Mouse (Mus musculus) liver, embryonic 14.5 days (tissue): ENCODE data around the gene Etfb. TPM values are rescaled to one million over a fixed set of nuclear protein-coding genes. Genes with fewer than 3 reads are reported as not detected.
"Not testable (repeated sequence)": the region's sequence is repeated elsewhere in the genome, so short reads cannot be mapped to it uniquely, and the experiment has no call there.

Experiments used
- ATAC-seq: fragments of 200-750 bp; cut with Nextera tagmentation; 2 replicates; pipeline ENCODE4 v1.8.0; 2017; ENCODE audit warnings: moderate number of reproducible peaks, mild to moderate bottlenecking, moderate library complexity; ENCODE audit not compliant: insufficient read depth
- DNase-seq, 3 experiments: peaks; one replicate each; pipeline ENCODE4 v3.0.0-alpha.2; 2012 to 2013; ENCODE audit warnings: low read depth in 3 of 3, low spot score in 3 of 3
- H3K27ac ChIP-seq: fragments of 300-500 bp; sonication (generic); 2 replicates; pipeline ENCODE4 v1.5.1; 2014; ENCODE audit warnings: moderate library complexity, mild to moderate bottlenecking, control low read depth, inconsistent platforms
- H3K27me3 ChIP-seq: fragments of 300-500 bp; sonication (generic); 2 replicates; pipeline ENCODE4 v1.6.1; 2014; ENCODE audit warnings: mild to moderate bottlenecking, low read length, moderate library complexity; ENCODE audit not compliant: control insufficient read depth, insufficient read depth
- H3K36me3 ChIP-seq: fragments of 300-500 bp; sonication (generic); replicated peaks from 2 replicates; pipeline ENCODE4 v1.6.1; 2014; ENCODE audit warnings: low read depth; ENCODE audit not compliant: control insufficient read depth, insufficient read depth
- H3K4me1 ChIP-seq, 2 experiments: fragments of 200-500 bp in 1 of 2; fragments of 300-500 bp in 1 of 2; sonication (generic) in 1 of 2; replicated peaks; 2 replicates each; pipeline ENCODE4 v1.6.1; 2012 to 2014; ENCODE audit warnings: antibody characterized with exemption in 1 of 2, inconsistent platforms in 1 of 2, low read length in 1 of 2; ENCODE audit not compliant: control insufficient read depth in 2 of 2, insufficient read depth in 2 of 2
- H3K4me2 ChIP-seq: fragments of 300-500 bp; sonication (generic); 2 replicates; pipeline ENCODE4 v1.6.1; 2014; ENCODE audit warnings: low read depth, mild to moderate bottlenecking, control low read depth, moderate library complexity
- H3K4me3 ChIP-seq, 2 experiments: fragments of 200-500 bp in 1 of 2; fragments of 300-500 bp in 1 of 2; sonication (generic) in 1 of 2; 2 replicates each; pipeline ENCODE4 v1.5.1; 2012 to 2014; ENCODE audit warnings: low read depth in 2 of 2, low read length in 2 of 2, mild to moderate bottlenecking in 2 of 2, control low read depth in 1 of 2, inconsistent platforms in 1 of 2, moderate library complexity in 1 of 2; ENCODE audit not compliant: insufficient read depth in 1 of 2
- H3K9ac ChIP-seq: fragments of 300-500 bp; sonication (generic); replicated peaks from 2 replicates; pipeline ENCODE4 v1.6.1; 2014; ENCODE audit warnings: mild to moderate bottlenecking, control low read depth, moderate library complexity
- H3K9me3 ChIP-seq: fragments of 300-500 bp; sonication (generic); 2 replicates; pipeline ENCODE4 v1.6.1; 2016; ENCODE audit warnings: low read length, mixed read lengths; ENCODE audit not compliant: control insufficient read depth
- CTCF ChIP-seq: IDR thresholded peaks from 2 replicates; pipeline ENCODE4 v1.5.1; 2016; ENCODE audit warnings: antibody characterized with exemption, low read depth, control low read depth
- EP300 ChIP-seq: IDR thresholded peaks from 2 replicates; pipeline ENCODE4 v1.6.1; 2016; ENCODE audit warnings: antibody characterized with exemption, low read depth
- WGBS: fragments of 180-500 bp; shearing (Covaris S2); extraction: QIAGEN DNeasy Blood & Tissue Kit; methylation state at CpG from one replicate; pipeline ENCODE4 v1.1.7; 2014; ENCODE audit not compliant: insufficient replicate concordance; 5-methylcytosine and 5-hydroxymethylcytosine counted together
- polyA plus RNA-seq, 2 experiments: library from polyadenylated mRNA; depleted of rRNA in 1 of 2; stranded (reverse) in 1 of 2; unstranded in 1 of 2; fragments of >200 nt; fragmentation: Nextera tagmentation in 1 of 2; extraction: Ambion mirVana in 1 of 2; gene quantifications; 2 replicates each; pipeline versions ENCODE4 v1.2.1 to v1.2.3; 2012 to 2014

The Etfb gene
- polyA plus RNA-seq, 2 experiments, result 116 to 261 TPM

DNA sequence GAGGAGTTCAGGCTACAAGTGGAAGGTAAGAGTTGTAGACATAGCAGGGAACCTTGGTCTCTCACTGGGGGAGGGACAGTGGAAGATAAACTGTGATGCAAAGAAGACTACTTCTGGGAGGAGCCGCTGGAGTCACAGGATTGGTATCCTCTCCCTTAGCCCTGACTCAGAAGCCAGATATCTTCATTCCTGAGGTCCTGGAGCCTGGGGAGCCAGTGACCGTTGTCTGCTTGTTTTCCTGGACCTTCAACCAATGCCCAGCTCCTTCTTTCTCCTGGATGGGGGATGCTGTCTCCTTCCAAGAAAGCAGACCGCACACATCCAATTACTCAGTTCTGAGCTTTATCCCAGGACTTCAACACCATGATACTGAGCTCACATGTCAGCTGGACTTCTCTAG, 34.8 kb upstream of the Etfb start:
- Histone ChIP-seq H3K36me3 (no peaks in the 10 kb centered on the region), H3K9ac (no peak overlapping the region), H3K27me3 (no peaks in the 10 kb centered on the region), H3K4me2 (no peak overlapping the region), H3K4me1 (no peaks in the 10 kb centered on the region), H3K4me3 (no peak overlapping the region), H3K27ac (no peak overlapping the region), H3K9me3 (no peaks in the 10 kb centered on the region)
- TF ChIP-seq EP300, result no peak
- TF ChIP-seq CTCF, result no peak
- 57% methylated on average over 3 of the region's 3 CpGs for WGBS
- ATAC-seq, result no peak
- DNase-seq, result no peak

GRCm38 (mm10) chr7:43411724-43412123, 32.2 kb upstream of the Etfb start:
- DNase-seq, H3K9me3 ChIP-seq, H3K4me2 ChIP-seq, ATAC-seq, H3K4me3 ChIP-seq, H3K36me3 ChIP-seq, H3K9ac ChIP-seq, H3K27ac ChIP-seq, H3K27me3 ChIP-seq, H3K4me1 ChIP-seq: not testable (repeated sequence)
- 25% methylated on average over 4 of the region's 4 CpGs for WGBS

DNA sequence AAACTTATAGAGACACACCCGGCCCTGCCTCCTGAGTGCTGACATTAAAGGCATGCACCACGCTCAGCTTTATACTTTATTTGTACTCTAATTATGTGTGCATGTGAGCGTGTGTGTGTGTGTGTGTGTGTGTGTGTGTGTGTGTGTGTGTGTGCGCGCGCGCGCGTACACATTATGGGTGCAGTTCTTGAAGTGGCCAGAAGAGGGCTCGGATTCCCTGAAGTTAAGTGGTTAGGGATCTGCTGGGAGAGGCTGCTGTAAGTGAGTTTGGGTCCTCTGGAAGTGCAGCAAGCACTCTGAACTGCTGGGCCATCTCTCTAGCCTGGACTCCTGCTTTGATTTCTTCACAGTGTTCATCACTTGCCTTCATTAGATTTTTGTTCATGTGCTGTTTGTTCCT, 26.6 kb upstream of the Etfb start:
- ATAC-seq, result no peak
- no peak overlapping the region for H3K4me3 ChIP-seq

DNA sequence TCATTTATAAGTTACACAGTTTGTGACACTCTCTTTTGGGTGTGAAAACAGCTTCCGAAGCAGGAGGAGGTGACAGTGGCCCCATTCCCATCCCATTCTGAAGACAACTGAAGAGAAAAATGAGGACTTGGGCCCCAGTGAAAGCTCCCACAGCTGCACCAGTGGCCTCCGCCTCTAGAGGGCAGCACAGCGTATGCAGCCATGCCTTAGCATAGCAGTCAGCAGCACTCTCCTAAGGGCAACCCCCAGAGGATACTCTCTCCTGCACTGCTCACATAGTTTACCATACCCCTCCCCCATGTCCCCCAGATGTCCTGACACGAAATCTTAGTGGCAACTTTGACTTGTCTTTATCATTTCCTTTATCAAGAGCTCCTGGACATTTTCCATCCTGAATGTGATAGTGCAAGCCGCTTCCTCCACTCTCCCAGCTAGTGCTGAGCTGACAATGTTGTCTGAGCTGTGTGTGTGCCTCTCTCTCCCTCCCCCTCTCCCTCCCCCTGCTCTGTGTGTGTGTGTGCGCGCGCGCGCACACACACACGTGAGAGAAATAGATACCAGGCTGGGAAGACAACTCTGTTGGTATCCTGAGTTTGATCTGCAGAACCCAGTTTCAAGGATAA, 20.8 kb upstream of the Etfb start:
- no peak for TF ChIP-seq EP300
- peak; percentile 96 for TF ChIP-seq CTCF
- Histone ChIP-seq H3K9ac (no peak overlapping the region), H3K4me1 (no peaks in the 10 kb centered on the region; a peak in 1 of 4 replicates), H3K9me3 (no peaks in the 10 kb centered on the region), H3K27ac (no peak overlapping the region), H3K4me3 (no peak overlapping the region), H3K36me3 (no peaks in the 10 kb centered on the region), H3K27me3 (no peaks in the 10 kb centered on the region), H3K4me2 (no peak overlapping the region)
- 8% methylated on average over 11 of the region's 11 CpGs for WGBS
- ATAC-seq (peak; percentile 79), DNase-seq (peak; percentile 32 to 42 (median 39))

More for the DNA sequence above, 26.6 kb upstream of the Etfb start:
- Histone ChIP-seq H3K27me3 (no peaks in the 10 kb centered on the region), H3K9ac (no peak overlapping the region), H3K9me3 (no peaks in the 10 kb centered on the region), H3K36me3 (no peaks in the 10 kb centered on the region), H3K4me2 (no peak overlapping the region), H3K4me1 (no peaks in the 10 kb centered on the region), H3K27ac (no peak overlapping the region)
- 69% methylated on average over 10 of the region's 10 CpGs for WGBS
- no peak for TF ChIP-seq EP300
- TF ChIP-seq CTCF, result peak; percentile 51
- no peak for DNase-seq

- TF ChIP-seq CTCF (no peak), EP300 (no peak)
- H3K36me3 ChIP-seq, result no peaks in the 10 kb centered on the region
Measured at GRCm38 (mm10) chr7:43423991-43424625, 19.8 kb upstream of the Etfb start.

More at GRCm38 (mm10) chr7:43423991-43424625, 19.8 kb upstream of the Etfb start:
- no peaks in the 10 kb centered on the region; a peak in 1 of 4 replicates for H3K4me1 ChIP-seq
- H3K4me3 ChIP-seq, result no peak overlapping the region
- no peak overlapping the region for H3K27ac ChIP-seq
- DNase-seq, result no peak
- no peak overlapping the region for H3K9ac ChIP-seq
- no peak overlapping the region for H3K4me2 ChIP-seq
- H3K27me3 ChIP-seq, result no peaks in the 10 kb centered on the region
- no peak for ATAC-seq
- 42% methylated on average over 3 of the region's 3 CpGs for WGBS
- H3K9me3 ChIP-seq, result no peaks in the 10 kb centered on the region
